Mouse (Mus musculus): ENCODE data around the gene Sdr42e1. TPM values are rescaled to one million over a fixed set of nuclear protein-coding genes. Genes with fewer than 3 reads are reported as not detected.
A peak's percentile ranks its signal among the peaks of the same experiment; 100 is the strongest.

The Sdr42e1 gene
- 4.2 and 4.4 TPM in 2 replicates for polyA plus RNA-seq (2014; fragmentation: Nextera tagmentation; extraction: Ambion mirVana)

DNA sequence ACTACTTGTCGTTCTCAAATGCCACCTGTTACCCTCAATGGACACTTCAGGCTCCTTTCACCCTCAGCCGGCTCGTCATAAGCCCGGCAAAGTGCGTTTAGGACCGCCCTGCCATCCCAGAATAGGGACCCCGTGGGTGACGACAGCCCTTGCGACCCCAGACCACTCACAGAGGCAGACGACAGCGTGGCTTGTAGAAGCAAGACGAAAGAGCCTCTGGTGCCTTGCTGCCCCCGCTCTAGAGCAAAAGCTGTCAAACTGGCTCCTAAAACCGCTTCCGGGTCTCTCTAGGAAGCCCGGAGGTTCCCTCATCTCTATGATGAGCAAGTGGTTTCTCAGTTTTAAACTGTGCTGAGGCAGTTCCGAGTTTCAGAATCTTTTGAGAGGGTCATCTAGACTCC, at the start of gene Sdr42e1:
Gene Sdr42e1, minus strand, starts transcription at position 260 of the 401 bp plus-strand sequence.
- Histone ChIP-seq H3K4me3 (ENCODE audit: low read depth, low read length) (peak within 1 kb of the TSS; percentile 50), H3K4me2 (ENCODE audit: low read length) (peak within 1 kb of the TSS; percentile 86), H3K9me3 (ENCODE audit: control insufficient read depth, low read length) (no peaks in the 10 kb centered on the region), H3K27ac (ENCODE audit: low read depth) (no peak within 1 kb of the TSS), H3K4me1 (replicated peaks; ENCODE audit: control insufficient read depth, insufficient read depth, low read length) (0 out of 2 replicates have a peak, but pooled peaks cover 3% of the 10 kb centered on the region), H3K36me3 (ENCODE audit: control insufficient read depth, insufficient read depth, low read length) (no peaks in the 10 kb centered on the region), H3K9ac (ENCODE audit: low read length) (peak within 1 kb of the TSS; percentile 49), H3K27me3 (replicated peaks; ENCODE audit: control insufficient read depth, insufficient read depth, low read length) (no peaks in the 10 kb centered on the region; the same call in 1 of the 2 replicates)
- WGBS: 13% methylated on average over 17 of the region's 17 CpGs
- ATAC-seq (replicated peaks; ENCODE audit: low FRiP score, low TSS enrichment, low read depth) (no peak), DNase-seq (ENCODE audit: low spot score) (peak; percentile 83)

DNA sequence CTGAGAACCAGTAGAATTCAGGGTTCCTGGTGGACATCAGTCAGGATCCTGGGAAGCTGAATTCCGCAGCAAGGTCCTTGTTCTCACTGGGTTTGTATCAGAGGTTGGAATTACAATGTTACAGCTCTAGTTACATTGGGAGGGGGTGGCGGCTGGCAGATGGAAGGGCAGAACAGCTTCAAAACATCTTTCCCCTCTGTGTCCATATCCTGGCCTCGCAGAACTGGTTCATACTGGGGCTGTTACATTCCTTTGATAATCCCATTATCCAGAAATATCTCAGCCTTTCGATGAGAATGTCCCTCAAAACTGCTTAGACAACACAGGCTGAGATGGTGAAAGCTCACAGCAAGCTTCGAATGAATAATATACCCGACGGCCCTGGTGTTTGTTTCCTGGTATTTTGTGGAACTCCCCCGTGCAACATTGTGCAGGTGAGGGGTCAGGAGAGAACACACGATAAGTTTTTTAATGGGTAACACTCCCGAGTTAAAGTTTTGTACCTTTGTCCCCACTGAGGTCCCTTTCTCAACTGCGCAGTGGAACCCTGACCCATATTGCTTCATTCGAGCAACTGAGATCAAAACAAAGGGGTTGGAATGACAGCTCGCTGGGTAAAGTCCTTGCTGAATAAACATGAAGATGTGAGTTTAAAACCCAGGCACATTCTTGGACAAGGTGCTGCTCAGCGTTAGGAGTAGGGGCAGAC, 44.8 kb upstream of the Sdr42e1 start:
- Histone ChIP-seq H3K36me3 (ENCODE audit: control insufficient read depth, insufficient read depth, low read length) (no peaks in the 10 kb centered on the region), H3K4me2 (ENCODE audit: low read length) (no peak overlapping the region), H3K4me1 (replicated peaks; ENCODE audit: control insufficient read depth, insufficient read depth, low read length) (no peaks in the 10 kb centered on the region), H3K9ac (ENCODE audit: low read length) (no peak overlapping the region), H3K27me3 (replicated peaks; ENCODE audit: control insufficient read depth, insufficient read depth, low read length) (no peaks in the 10 kb centered on the region), H3K9me3 (ENCODE audit: control insufficient read depth, low read length) (peaks cover 4% of the 10 kb centered on the region; the same call in 1 of the 2 replicates), H3K4me3 (ENCODE audit: low read depth, low read length) (no peak overlapping the region), H3K27ac (ENCODE audit: low read depth) (no peak overlapping the region)
- DNase-seq (ENCODE audit: low spot score) (no peak), ATAC-seq (replicated peaks; ENCODE audit: low FRiP score, low TSS enrichment, low read depth) (peak; percentile 64)
- 58% methylated on average over 14 of the region's 14 CpGs for WGBS

DNA sequence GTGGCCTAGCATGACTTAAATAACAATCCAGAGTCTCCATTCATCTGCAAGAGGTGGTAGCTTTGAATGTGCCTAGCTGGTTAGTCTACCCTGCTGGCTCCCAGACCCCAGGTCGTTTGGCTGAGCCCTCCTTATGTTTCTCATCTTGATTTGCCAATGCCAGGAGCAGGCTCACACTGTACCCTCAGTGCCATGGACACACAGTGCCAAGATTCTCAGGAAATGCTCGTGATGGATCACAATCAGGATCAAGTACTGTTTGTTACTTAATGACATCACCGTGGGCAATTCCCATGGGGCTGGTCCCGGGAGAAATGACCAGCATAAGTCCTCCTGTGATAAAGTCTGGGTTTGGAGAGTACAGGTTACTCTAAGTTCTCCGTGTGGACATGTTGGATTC, 42.4 kb upstream of the Sdr42e1 start:
- Histone ChIP-seq H3K36me3 (ENCODE audit: control insufficient read depth, insufficient read depth, low read length) (no peaks in the 10 kb centered on the region), H3K27me3 (replicated peaks; ENCODE audit: control insufficient read depth, insufficient read depth, low read length) (no peaks in the 10 kb centered on the region), H3K27ac (ENCODE audit: low read depth) (no peak overlapping the region), H3K4me3 (ENCODE audit: low read depth, low read length) (no peak overlapping the region), H3K9me3 (ENCODE audit: control insufficient read depth, low read length) (no peaks in the 10 kb centered on the region), H3K4me1 (replicated peaks; ENCODE audit: control insufficient read depth, insufficient read depth, low read length) (no peaks in the 10 kb centered on the region), H3K4me2 (ENCODE audit: low read length) (no peak overlapping the region), H3K9ac (ENCODE audit: low read length) (no peak overlapping the region)
- DNase-seq (ENCODE audit: low spot score): no peak
- ATAC-seq (replicated peaks; ENCODE audit: low FRiP score, low TSS enrichment, low read depth): no peak
- WGBS: 73% methylated on average over 5 of the region's 5 CpGs

GRCm38 (mm10) chr8:117714604-117715003, 41.1 kb upstream of the Sdr42e1 start:
- no peak overlapping the region for H3K4me2 ChIP-seq (ENCODE audit: low read length)
- WGBS: 91% methylated on average over 5 of the region's 5 CpGs
- H3K27ac ChIP-seq (ENCODE audit: low read depth): no peak overlapping the region
- DNase-seq (ENCODE audit: low spot score) (no peak), ATAC-seq (replicated peaks; ENCODE audit: low FRiP score, low TSS enrichment, low read depth) (no peak)
- H3K4me3 ChIP-seq (ENCODE audit: low read depth, low read length): no peak overlapping the region
- H3K4me1 ChIP-seq (replicated peaks; ENCODE audit: control insufficient read depth, insufficient read depth, low read length): no peaks in the 10 kb centered on the region
- H3K27me3 ChIP-seq (replicated peaks; ENCODE audit: control insufficient read depth, insufficient read depth, low read length): no peaks in the 10 kb centered on the region
- no peaks in the 10 kb centered on the region for H3K36me3 ChIP-seq (ENCODE audit: control insufficient read depth, insufficient read depth, low read length)
- no peak overlapping the region for H3K9ac ChIP-seq (ENCODE audit: low read length)
- H3K9me3 ChIP-seq (ENCODE audit: control insufficient read depth, low read length): no peaks in the 10 kb centered on the region

DNA sequence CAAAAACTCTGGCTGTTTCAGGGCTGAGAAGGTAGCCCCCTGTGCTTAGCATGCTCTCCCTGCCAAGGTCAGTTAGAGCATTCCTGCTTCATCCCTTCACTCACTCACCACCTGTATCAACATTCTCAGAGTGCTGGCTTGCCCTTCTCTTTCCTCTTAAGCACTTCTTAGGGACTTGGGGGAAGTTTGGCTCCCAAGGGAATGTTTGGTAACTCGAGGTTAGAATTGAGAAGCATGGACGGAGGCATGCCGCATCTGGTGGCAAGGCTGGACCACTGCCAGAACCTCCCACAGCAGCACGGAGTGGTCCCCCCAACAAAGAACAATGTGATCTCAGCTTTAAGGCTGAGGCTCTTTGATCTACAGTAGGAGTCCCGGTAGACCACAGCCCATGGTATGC, 38.7 kb upstream of the Sdr42e1 start:
- H3K4me2 ChIP-seq (ENCODE audit: low read length): no peak overlapping the region
- DNase-seq (ENCODE audit: low spot score): no peak
- 65% methylated on average over 5 of the region's 5 CpGs for WGBS

GRCm38 (mm10) chr8:117706141-117706540, 32.7 kb upstream of the Sdr42e1 start:
- no peak overlapping the region for H3K4me2 ChIP-seq (ENCODE audit: low read length)
- no peaks in the 10 kb centered on the region for H3K36me3 ChIP-seq (ENCODE audit: control insufficient read depth, insufficient read depth, low read length)
- no peak overlapping the region for H3K4me3 ChIP-seq (ENCODE audit: low read depth, low read length)
- no peak for DNase-seq (ENCODE audit: low spot score)
- no peak overlapping the region for H3K9ac ChIP-seq (ENCODE audit: low read length)
- 89% methylated on average over 4 of the region's 4 CpGs for WGBS
- no peak overlapping the region for H3K27ac ChIP-seq (ENCODE audit: low read depth)
- no peaks in the 10 kb centered on the region for H3K27me3 ChIP-seq (replicated peaks; ENCODE audit: control insufficient read depth, insufficient read depth, low read length)
- H3K4me1 ChIP-seq (replicated peaks; ENCODE audit: control insufficient read depth, insufficient read depth, low read length): no peaks in the 10 kb centered on the region
- no peaks in the 10 kb centered on the region for H3K9me3 ChIP-seq (ENCODE audit: control insufficient read depth, low read length)
- ATAC-seq (replicated peaks; ENCODE audit: low FRiP score, low TSS enrichment, low read depth): no peak

More for the DNA sequence above, 38.7 kb upstream of the Sdr42e1 start:
- Histone ChIP-seq H3K36me3 (ENCODE audit: control insufficient read depth, insufficient read depth, low read length) (no peaks in the 10 kb centered on the region), H3K9ac (ENCODE audit: low read length) (no peak overlapping the region), H3K9me3 (ENCODE audit: control insufficient read depth, low read length) (no peaks in the 10 kb centered on the region), H3K4me3 (ENCODE audit: low read depth, low read length) (no peak overlapping the region), H3K27me3 (replicated peaks; ENCODE audit: control insufficient read depth, insufficient read depth, low read length) (no peaks in the 10 kb centered on the region), H3K4me1 (replicated peaks; ENCODE audit: control insufficient read depth, insufficient read depth, low read length) (no peaks in the 10 kb centered on the region), H3K27ac (ENCODE audit: low read depth) (no peak overlapping the region)
- ATAC-seq (replicated peaks; ENCODE audit: low FRiP score, low TSS enrichment, low read depth): no peak

GRCm38 (mm10) chr8:117702701-117703100, 29.2 kb upstream of the Sdr42e1 start:
- Histone ChIP-seq H3K4me2 (ENCODE audit: low read length) (peak overlapping the region; percentile 30), H3K4me3 (ENCODE audit: low read depth, low read length) (no peak overlapping the region; the same call in 1 of the 2 replicates), H3K27ac (ENCODE audit: low read depth) (peak overlapping the region; percentile 57), H3K4me1 (replicated peaks; ENCODE audit: control insufficient read depth, insufficient read depth, low read length) (no peaks in the 10 kb centered on the region), H3K27me3 (replicated peaks; ENCODE audit: control insufficient read depth, insufficient read depth, low read length) (no peaks in the 10 kb centered on the region), H3K9ac (ENCODE audit: low read length) (no peak overlapping the region), H3K9me3 (ENCODE audit: control insufficient read depth, low read length) (no peaks in the 10 kb centered on the region), H3K36me3 (ENCODE audit: control insufficient read depth, insufficient read depth, low read length) (no peaks in the 10 kb centered on the region)
- DNase-seq (ENCODE audit: low spot score) (no peak), ATAC-seq (replicated peaks; ENCODE audit: low FRiP score, low TSS enrichment, low read depth) (no peak)
- WGBS: 38% methylated on average over 10 of the region's 10 CpGs

DNA sequence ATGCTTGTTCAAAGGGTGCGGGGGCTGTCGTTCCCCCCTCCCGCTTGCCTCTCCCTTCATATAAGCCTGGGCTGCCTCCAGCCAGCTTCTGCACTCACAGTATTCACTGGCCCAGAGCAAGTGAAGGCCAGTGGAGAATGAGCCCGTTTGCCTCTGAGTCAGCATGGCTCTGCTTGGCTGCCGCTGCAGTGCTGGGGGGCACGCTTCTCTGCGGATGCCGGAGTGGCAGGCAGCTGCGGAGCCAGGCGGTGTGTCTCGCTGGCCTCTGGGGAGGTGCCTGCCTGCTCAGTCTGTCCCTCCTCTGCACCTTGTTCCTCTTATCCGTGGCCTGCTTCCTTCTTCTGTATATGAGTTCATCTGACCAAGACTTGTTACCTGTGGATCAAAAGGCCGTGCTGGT, 28.4 kb upstream of the Sdr42e1 start, which contains the start of gene Hsd17b2:
Gene Hsd17b2, plus strand, starts transcription at position 46 of the 400 bp plus-strand sequence.
- Histone ChIP-seq H3K4me2 (ENCODE audit: low read length) (peak within 1 kb of the TSS; percentile 30), H3K9me3 (ENCODE audit: control insufficient read depth, low read length) (no peaks in the 10 kb centered on the region), H3K9ac (ENCODE audit: low read length) (no peak within 1 kb of the TSS), H3K4me3 (ENCODE audit: low read depth, low read length) (peak within 1 kb of the TSS; percentile 4; the same call in 1 of the 2 replicates), H3K27ac (ENCODE audit: low read depth) (peak within 1 kb of the TSS; percentile 57), H3K4me1 (replicated peaks; ENCODE audit: control insufficient read depth, insufficient read depth, low read length) (no peaks in the 10 kb centered on the region), H3K36me3 (ENCODE audit: control insufficient read depth, insufficient read depth, low read length) (no peaks in the 10 kb centered on the region), H3K27me3 (replicated peaks; ENCODE audit: control insufficient read depth, insufficient read depth, low read length) (no peaks in the 10 kb centered on the region)
- DNase-seq (ENCODE audit: low spot score) (peak; percentile 61), ATAC-seq (replicated peaks; ENCODE audit: low FRiP score, low TSS enrichment, low read depth) (peak; percentile 26; the same call in 1 of the 2 replicates)
- 50% methylated on average over 13 of the region's 13 CpGs for WGBS

- no peak for DNase-seq (ENCODE audit: low spot score)
- Histone ChIP-seq H3K9me3 (ENCODE audit: control insufficient read depth, low read length) (no peaks in the 10 kb centered on the region), H3K4me1 (replicated peaks; ENCODE audit: control insufficient read depth, insufficient read depth, low read length) (no peaks in the 10 kb centered on the region), H3K4me3 (ENCODE audit: low read depth, low read length) (no peak overlapping the region), H3K27me3 (replicated peaks; ENCODE audit: control insufficient read depth, insufficient read depth, low read length) (no peaks in the 10 kb centered on the region), H3K9ac (ENCODE audit: low read length) (no peak overlapping the region), H3K27ac (ENCODE audit: low read depth) (no peak overlapping the region), H3K36me3 (ENCODE audit: control insufficient read depth, insufficient read depth, low read length) (no peaks in the 10 kb centered on the region), H3K4me2 (ENCODE audit: low read length) (no peak overlapping the region; the same call in 1 of the 2 replicates)
- WGBS: 68% methylated on average over 8 of the region's 8 CpGs
- ATAC-seq (replicated peaks; ENCODE audit: low FRiP score, low TSS enrichment, low read depth): no peak
Observed at GRCm38 (mm10) chr8:117701246-117701645, 27.8 kb upstream of the Sdr42e1 start.
